Mouse (Mus musculus): ENCODE data around the gene Rhox1. TPM values are rescaled to one million over a fixed set of nuclear protein-coding genes. Genes with fewer than 3 reads are reported as not detected.
"Not testable (repeated sequence)": the region's sequence is repeated elsewhere in the genome, so short reads cannot be mapped to it uniquely, and the experiment has no call there.

The Rhox1 gene
- total RNA-seq (2021): not detected
- long read RNA-seq, experiment 1: 0 reads
- long read RNA-seq, experiment 2: 0 reads

GRCm38 (mm10) chrX:37222158-37222557 is at the start of gene Rhox1:
Gene Rhox1 (minus strand): TSS chrX:37222258.
- not testable (repeated sequence) for DNase-seq (ENCODE audit: low spot score in 2 of 2)

DNA sequence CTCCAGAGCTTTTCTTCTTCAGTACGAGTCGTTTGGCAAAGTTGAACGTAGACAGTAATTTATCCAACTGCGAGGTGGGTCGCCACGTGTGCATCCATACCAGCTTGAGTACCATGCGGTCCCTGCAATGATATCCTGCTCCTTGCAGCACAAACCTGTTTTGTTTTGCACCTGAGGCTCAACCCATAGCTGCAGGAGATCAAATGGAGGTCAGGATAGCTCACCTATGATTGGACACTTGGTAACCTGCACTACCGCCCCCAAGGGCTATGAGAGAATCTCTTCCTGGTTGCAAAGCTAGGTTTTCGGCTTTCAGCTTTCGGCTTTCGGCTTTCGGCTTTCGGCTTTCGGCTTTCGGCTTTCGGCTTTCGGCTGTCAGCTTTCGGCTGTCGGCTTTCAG is 43.0 kb upstream of the Rhox1 start, which contains the start of gene Rhox4a:
Gene Rhox4a, plus strand, starts transcription at position 301 of the 400 bp plus-strand sequence.
- not testable (repeated sequence) for DNase-seq (ENCODE audit: low spot score in 2 of 2)

GRCm38 (mm10) chrX:37249619-37250018 is 27.6 kb upstream of the Rhox1 start, which contains the start of gene Rhox3a:
Gene Rhox3a (plus strand): TSS chrX:37249919.
- DNase-seq (ENCODE audit: low spot score in 2 of 2): not testable (repeated sequence)

GRCm38 (mm10) chrX:37244676-37245075 is 22.6 kb upstream of the Rhox1 start, which contains the start of gene Rhox2a:
Gene Rhox2a (plus strand): TSS chrX:37244976.
- DNase-seq (ENCODE audit: low spot score in 2 of 2): not testable (repeated sequence)

- DNase-seq (ENCODE audit: low spot score in 2 of 2): no peak
Observed at GRCm38 (mm10) chrX:37210941-37211340, 11.1 kb downstream of the Rhox1 start, which contains the start of gene Gm9. Gene Gm9 (minus strand): TSS chrX:37211041.

DNA sequence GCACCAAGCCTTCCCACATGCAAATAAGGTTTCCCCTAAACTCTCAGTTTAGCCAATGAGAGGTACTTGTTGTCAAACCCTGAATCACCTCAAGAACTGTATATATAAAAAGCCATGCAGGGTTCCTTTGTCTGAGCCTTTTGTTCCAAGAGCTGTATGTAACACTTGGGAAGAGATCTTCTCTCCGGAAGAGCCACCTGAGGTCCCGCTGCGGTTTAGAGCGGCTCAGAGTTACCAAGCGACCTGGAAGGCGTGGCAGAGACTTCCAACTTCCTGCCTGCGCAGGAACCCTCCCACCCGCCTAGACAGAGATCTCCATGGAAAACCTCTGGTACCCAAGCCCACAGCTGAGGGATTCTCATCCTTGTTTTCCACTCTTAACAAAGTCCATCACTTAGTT is 23.4 kb downstream of the Rhox1 start:
- no peak for DNase-seq (ENCODE audit: low spot score in 2 of 2)

GRCm38 (mm10) chrX:37191744-37192379 is 30.2 kb downstream of the Rhox1 start:
- peak; percentile 3 to 13 for DNase-seq (ENCODE audit: low spot score in 2 of 2)

DNA sequence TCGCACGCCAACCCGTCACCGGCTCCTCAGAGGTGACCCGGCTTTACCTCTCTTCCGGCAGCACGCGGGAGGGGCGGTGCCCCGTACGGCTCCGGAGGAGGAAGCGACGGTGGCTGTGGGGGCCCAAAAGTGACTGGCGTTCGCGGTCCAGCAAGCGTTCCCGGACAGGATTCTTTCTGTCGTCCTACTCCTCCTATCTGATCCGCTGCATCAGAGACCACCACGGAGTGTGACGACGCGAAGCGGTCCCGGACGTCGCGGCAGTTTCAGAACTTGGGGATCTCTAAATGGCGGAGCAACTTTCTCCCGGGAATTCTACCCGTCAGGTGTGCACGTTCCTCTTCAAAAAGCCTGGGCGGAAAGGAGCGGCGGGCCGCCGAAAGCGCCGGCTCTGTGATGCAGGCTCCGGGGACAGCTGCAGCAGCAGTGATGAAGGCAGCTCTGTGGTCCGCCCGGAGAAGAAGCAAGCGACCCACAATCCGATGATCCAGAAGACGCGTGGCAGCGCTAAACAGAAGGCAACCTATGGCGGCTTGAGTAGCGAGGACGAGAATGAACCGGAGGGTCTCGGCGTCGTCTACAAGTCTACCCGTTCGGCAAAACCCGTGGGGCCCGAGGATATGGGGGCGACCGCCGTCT is 30.8 kb downstream of the Rhox1 start, which contains the start of the genes Ndufa1 and Rnf113a1:
Gene Ndufa1, minus strand, starts transcription at position 59 of the 639 bp plus-strand sequence.
Gene Rnf113a1, plus strand, starts transcription at position 141 of the 639 bp plus-strand sequence.
- peak; percentile 81 to 85 for DNase-seq (ENCODE audit: low spot score in 2 of 2)

DNA sequence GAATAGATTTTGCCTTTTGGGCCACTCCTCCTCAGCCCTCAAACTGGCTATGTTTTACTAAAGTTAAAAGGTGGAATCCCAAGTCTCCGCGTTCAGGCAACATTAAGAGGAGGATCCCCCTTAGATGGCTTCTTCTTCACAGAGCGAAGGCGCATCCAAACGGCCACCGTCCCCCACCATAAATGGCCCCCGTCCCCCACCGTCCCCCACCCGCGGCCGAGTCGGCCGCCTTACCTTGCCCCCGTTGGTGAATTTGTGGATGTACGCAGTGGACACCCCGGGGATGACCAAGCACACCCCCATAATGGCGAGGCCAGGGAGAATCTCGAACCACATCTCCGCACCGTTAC is 31.3 kb downstream of the Rhox1 start:
- DNase-seq (ENCODE audit: low spot score in 2 of 2): no peak

DNA sequence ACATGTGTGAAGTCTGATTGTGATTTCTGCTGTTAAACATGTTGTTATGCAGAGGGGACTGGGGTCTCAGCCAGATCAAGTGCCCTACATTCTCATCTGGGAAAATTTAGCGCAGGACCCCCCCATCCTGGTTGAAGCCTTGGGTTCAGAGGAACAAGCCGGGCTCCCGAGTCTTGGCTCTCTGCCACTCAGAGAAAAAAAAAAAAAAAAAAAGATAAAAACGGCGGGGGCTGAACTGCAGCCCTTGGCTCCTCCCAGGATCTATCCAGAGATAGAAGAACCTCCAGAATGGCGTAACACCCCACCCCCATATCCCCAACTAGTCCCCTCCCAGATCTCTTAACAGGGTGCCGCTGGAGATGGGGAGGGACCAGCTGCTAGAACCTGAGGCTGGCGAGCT is 37.7 kb downstream of the Rhox1 start:
- not testable (repeated sequence) for DNase-seq (ENCODE audit: low spot score in 2 of 2)

- DNase-seq (ENCODE audit: low spot score in 2 of 2): no peak
Observed at GRCm38 (mm10) chrX:37168742-37169141, 53.3 kb downstream of the Rhox1 start, which contains the start of gene Akap14. Gene Akap14 (minus strand): TSS chrX:37168842.

DNA sequence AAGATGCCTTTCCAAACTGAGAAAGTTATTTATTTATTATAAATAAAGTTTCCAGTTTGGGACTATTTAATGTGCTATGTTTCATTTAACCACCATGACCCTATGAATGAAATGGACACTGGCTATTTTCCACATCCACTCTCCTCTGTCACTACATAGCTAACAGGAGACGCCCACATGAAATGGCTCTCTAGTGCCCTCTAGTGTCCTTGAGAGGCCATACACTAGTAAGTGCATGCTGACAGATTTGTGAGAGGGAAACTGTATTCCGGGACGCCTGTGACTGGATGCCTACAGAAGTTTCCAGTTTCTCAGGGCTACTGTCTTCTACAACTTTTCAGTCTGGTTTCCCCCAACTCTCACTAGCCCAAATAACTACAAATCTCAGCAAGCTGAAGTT is 55.0 kb downstream of the Rhox1 start:
- peak in 1 of 2 experiments; percentile 8 for DNase-seq (ENCODE audit: low spot score in 2 of 2)

Other genes starting within 250 kb of the Rhox1 start
- gene Sept6, start 230.5 kb downstream of the Rhox1 start, total RNA-seq (2021): 10 to 100 TPM; 58.3 to 67.0 TPM
- gene Sowahd, start 173.4 kb downstream of the Rhox1 start, total RNA-seq (2021): not detected
- 100 to 1,000 TPM; 274 to 295 TPM for gene Rpl39, start 136.9 kb downstream of the Rhox1 start, total RNA-seq (2021)
- gene Upf3b, start 111.9 kb downstream of the Rhox1 start, total RNA-seq (2021): 10 to 100 TPM; 17.4 to 18.1 TPM
- gene Nkap, start 95.5 kb downstream of the Rhox1 start, total RNA-seq (2021): 10 to 100 TPM; 11.9 to 14.1 TPM
- gene Akap14, start 53.4 kb downstream of the Rhox1 start, total RNA-seq (2021): not detected
- 100 to 1,000 TPM; 189 to 199 TPM for gene Ndufa1, start 31.1 kb downstream of the Rhox1 start, total RNA-seq (2021)
- 1 to 10 TPM; 7.5 to 8.7 TPM for gene Rnf113a1, start 31.0 kb downstream of the Rhox1 start, total RNA-seq (2021)
- not detected for gene Gm9, start 11.2 kb downstream of the Rhox1 start, total RNA-seq (2021)
- not detected for gene Rhox2a, start 22.7 kb upstream of the Rhox1 start, total RNA-seq (2021)
- not detected for gene Rhox3a, start 27.7 kb upstream of the Rhox1 start, total RNA-seq (2021)
- gene Rhox4a, start 43.1 kb upstream of the Rhox1 start, total RNA-seq (2021): not detected
- not detected for gene Rhox3a2, start 157.8 kb upstream of the Rhox1 start, total RNA-seq (2021)
- not detected for gene Rhox4a2, start 168.6 kb upstream of the Rhox1 start, total RNA-seq (2021)
- not detected for gene Rhox2b, start 189.8 kb upstream of the Rhox1 start, total RNA-seq (2021)
- gene Rhox4b, start 210.2 kb upstream of the Rhox1 start, total RNA-seq (2021): not detected
- not detected for gene Rhox2c, start 231.4 kb upstream of the Rhox1 start, total RNA-seq (2021)
- gene Rhox3c, start 236.3 kb upstream of the Rhox1 start, total RNA-seq (2021): not detected

All from left cerebral cortex, adult 18-20 months (tissue).